9 mouse cellular contexts compared by ENCODE assay signal in the genomic region with DNA sequence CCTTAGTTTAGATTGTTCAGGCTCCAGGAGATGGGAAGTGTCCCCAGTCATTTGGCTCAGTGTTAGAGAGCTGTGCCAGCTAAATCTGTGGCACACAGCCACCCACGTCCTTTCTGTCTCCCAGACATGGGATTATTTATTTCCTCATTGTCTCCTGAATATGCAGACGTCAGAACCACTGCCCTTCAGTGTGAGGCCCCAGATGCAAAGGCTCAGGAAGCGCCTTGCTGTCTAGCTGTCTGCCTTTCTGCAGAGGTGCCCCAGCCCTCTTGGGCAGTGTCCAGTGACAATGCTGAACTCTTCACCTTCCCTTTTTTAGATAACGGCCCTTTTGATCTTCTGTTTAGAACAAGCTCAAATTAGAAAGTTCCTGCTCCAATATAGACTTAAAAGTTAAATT.
DNase-seq lines count a peak whose midpoint lies in the region; ATAC-seq lines count a peak whose summit lies in the region.
"Had no signal": no experiment of that assay in that cellular context is flagged by ENCODE, and none has a peak within 500 bp of the region (broad histone marks: within the 10 kb centered on the region; RNA-seq: fewer than 3 reads in every experiment).

No protein-coding gene starts in this region.

- H3K4me2 ChIP-seq in midbrain, embryonic 14.5 days (ENCODE audit: low read length), result no peak overlapping the region
- no peak overlapping the region for H3K4me2 ChIP-seq in midbrain, embryonic 16.5 days (ENCODE audit: low read length)
- no peak overlapping the region for H3K4me2 ChIP-seq in heart, embryonic 12.5 days
- H3K4me2 ChIP-seq in liver, embryonic 12.5 days, result no peak overlapping the region

- H3K9ac ChIP-seq in midbrain, embryonic 14.5 days (replicated peaks; ENCODE audit: low read length), result no peak overlapping the region
- no peak overlapping the region for H3K9ac ChIP-seq in midbrain, embryonic 16.5 days (ENCODE audit: low read depth, low read length)
- no peak overlapping the region for H3K9ac ChIP-seq in heart, embryonic 12.5 days
- no peak overlapping the region for H3K9ac ChIP-seq in liver, embryonic 12.5 days

- peak; percentile 16 for DNase-seq in midbrain, embryonic 14.5 days
- DNase-seq in layer of hippocampus, adult 11-12 months (ENCODE audit: low spot score), result peak; percentile 70
- DNase-seq in lung, postnatal 10 days, result peak; percentile 82
- no peak for DNase-seq in spleen, postnatal 4 days (ENCODE audit: low spot score in 2 of 2)
- DNase-seq in urinary bladder, postnatal 14 days (ENCODE audit: low spot score), result no peak

- H3K4me1 ChIP-seq in midbrain, embryonic 14.5 days (ENCODE audit: control insufficient read depth, insufficient read depth, low read length), result no peaks in the 10 kb centered on the region
- H3K4me1 ChIP-seq in midbrain, embryonic 16.5 days (ENCODE audit: control insufficient read depth, insufficient read depth, low read length), result no peaks in the 10 kb centered on the region
- peaks cover 26% of the 10 kb centered on the region for H3K4me1 ChIP-seq in heart, embryonic 12.5 days (replicated peaks)
- no peaks in the 10 kb centered on the region for H3K4me1 ChIP-seq in liver, embryonic 12.5 days
- H3K4me1 ChIP-seq: megakaryocyte, embryonic 14.5 days had no signal

- WGBS in midbrain, embryonic 14.5 days, result 40% methylated on average over 4 of the region's 4 CpGs
- 31% methylated on average over 4 of the region's 4 CpGs for WGBS in midbrain, embryonic 16.5 days
- 11% methylated on average over 4 of the region's 4 CpGs for WGBS in heart, embryonic 12.5 days
- WGBS in liver, embryonic 12.5 days (ENCODE audit: insufficient replicate concordance), result 16% methylated on average over 4 of the region's 4 CpGs

- ATAC-seq in midbrain, embryonic 14.5 days (ENCODE audit: low FRiP score, low TSS enrichment), result 0 out of 2 replicates have a peak, but pooled peaks have one; percentile 41
- ATAC-seq in midbrain, embryonic 16.5 days, result no peak
- peak; percentile 67; the same call in 1 of the 2 replicates for ATAC-seq in heart, embryonic 12.5 days (ENCODE audit: insufficient number of reproducible peaks, low FRiP score)
- no peak for ATAC-seq in liver, embryonic 12.5 days

- no peak overlapping the region for H3K27ac ChIP-seq in midbrain, embryonic 14.5 days (replicated peaks; ENCODE audit: low read depth, low read length)
- H3K27ac ChIP-seq in midbrain, embryonic 16.5 days (ENCODE audit: low read length), result no peak overlapping the region
- peak overlapping the region; percentile 59 for H3K27ac ChIP-seq in heart, embryonic 12.5 days (ENCODE audit: poor library complexity, severe bottlenecking)
- no peak overlapping the region for H3K27ac ChIP-seq in liver, embryonic 12.5 days

- H3K36me3 ChIP-seq in midbrain, embryonic 14.5 days (ENCODE audit: control insufficient read depth, insufficient read depth, low read length), result no peaks in the 10 kb centered on the region
- H3K36me3 ChIP-seq in midbrain, embryonic 16.5 days (ENCODE audit: control insufficient read depth, insufficient read depth, low read length), result no peaks in the 10 kb centered on the region
- no peaks in the 10 kb centered on the region for H3K36me3 ChIP-seq in heart, embryonic 12.5 days
- H3K36me3 ChIP-seq in liver, embryonic 12.5 days, result no peaks in the 10 kb centered on the region

- H3K27me3 ChIP-seq in midbrain, embryonic 14.5 days (ENCODE audit: control insufficient read depth, insufficient read depth, low read length), result no peaks in the 10 kb centered on the region
- no peaks in the 10 kb centered on the region for H3K27me3 ChIP-seq in midbrain, embryonic 16.5 days (ENCODE audit: control insufficient read depth, insufficient read depth, low read depth, low read length)
- no peaks in the 10 kb centered on the region for H3K27me3 ChIP-seq in heart, embryonic 12.5 days (replicated peaks)
- H3K27me3 ChIP-seq in liver, embryonic 12.5 days (replicated peaks), result no peaks in the 10 kb centered on the region
- H3K27me3 ChIP-seq: megakaryocyte, embryonic 14.5 days had no signal

- H3K4me3 ChIP-seq in midbrain, embryonic 14.5 days (replicated peaks; ENCODE audit: low read depth, low read length), result no peak overlapping the region
- no peak overlapping the region for H3K4me3 ChIP-seq in midbrain, embryonic 16.5 days (ENCODE audit: low read depth, low read length)
- no peak overlapping the region for H3K4me3 ChIP-seq in heart, embryonic 12.5 days
- H3K4me3 ChIP-seq in liver, embryonic 12.5 days, result no peak overlapping the region
- H3K4me3 ChIP-seq: megakaryocyte, embryonic 14.5 days had no signal

- H3K9me3 ChIP-seq in midbrain, embryonic 14.5 days (ENCODE audit: control insufficient read depth, low read length), result no peaks in the 10 kb centered on the region
- no peaks in the 10 kb centered on the region for H3K9me3 ChIP-seq in midbrain, embryonic 16.5 days (replicated peaks; ENCODE audit: control insufficient read depth, low read length, poor library complexity, severe bottlenecking)
- H3K9me3 ChIP-seq in heart, embryonic 12.5 days (replicated peaks), result no peaks in the 10 kb centered on the region
- H3K9me3 ChIP-seq in liver, embryonic 12.5 days (replicated peaks), result no peaks in the 10 kb centered on the region
- H3K9me3 ChIP-seq: megakaryocyte, embryonic 14.5 days had no signal

Comparison
In these comparisons a context has a peak if more than half of its experiments do, and no peak if none do; other contexts are left out.
1. ATAC-seq: peak in midbrain, embryonic 14.5 days (single experiment) and heart, embryonic 12.5 days (single experiment); none in midbrain, embryonic 16.5 days (single experiment) and liver, embryonic 12.5 days (single experiment).
2. DNase-seq: peak in midbrain, embryonic 14.5 days (single experiment), layer of hippocampus, adult 11-12 months (single experiment) and lung, postnatal 10 days (single experiment); none in spleen, postnatal 4 days (0 of 2) and urinary bladder, postnatal 14 days (single experiment).